Mouse (Mus musculus) olfactory bulb, adult 2 months (tissue): ENCODE measurements around the gene Gm49355.
"Not testable (repeated sequence)": the region's sequence is repeated elsewhere in the genome, so short reads cannot be mapped to it uniquely, and the experiment has no call there.

ENCODE experiments used
- CTCF ChIP-seq: fragments of 200-500 bp; IDR thresholded peaks from 2 replicates; pipeline ENCODE4 v1.5.1; 2012; ENCODE audit warnings: low read depth, mild to moderate bottlenecking, low read length, moderate library complexity; ENCODE audit not compliant: insufficient read depth
- POLR2A ChIP-seq: fragments of 200-500 bp; IDR thresholded peaks from 2 replicates; pipeline ENCODE4 v1.6.1; 2012; ENCODE audit warnings: mild to moderate bottlenecking, low read depth, low read length, moderate library complexity; ENCODE audit not compliant: insufficient read depth

GRCm38 (mm10) chr14:12289747-12290146 is 6.0 kb downstream of the Gm49355 start:
- not testable (repeated sequence) for TF ChIP-seq CTCF, POLR2A
